Mouse (Mus musculus) midbrain, embryonic 16.5 days (tissue): Measurements from ENCODE around the gene Klk10. TPM values are rescaled to one million over a fixed set of nuclear protein-coding genes. Genes with fewer than 3 reads are reported as not detected.

Source experiments
- ATAC-seq: fragments of 200-750 bp; cut with Nextera tagmentation; 2 replicates; pipeline ENCODE4 v1.8.0; 2017; ENCODE audit warnings: moderate TSS enrichment
- H3K27ac ChIP-seq: fragments of 300-500 bp; sonication (generic); 2 replicates; pipeline ENCODE4 v1.5.1; 2014; ENCODE audit warnings: mild to moderate bottlenecking, low read length, mixed read lengths
- H3K27me3 ChIP-seq: fragments of 300-500 bp; sonication (generic); 2 replicates; pipeline ENCODE4 v1.6.1; 2014; ENCODE audit warnings: low read depth, low read length, mixed read lengths; ENCODE audit not compliant: control insufficient read depth, insufficient read depth
- H3K36me3 ChIP-seq: fragments of 300-500 bp; sonication (generic); 2 replicates; pipeline ENCODE4 v1.6.1; 2014; ENCODE audit warnings: mild to moderate bottlenecking, low read length, moderate library complexity, mixed read lengths; ENCODE audit not compliant: control insufficient read depth, insufficient read depth
- H3K4me1 ChIP-seq: fragments of 300-500 bp; sonication (generic); 2 replicates; pipeline ENCODE4 v1.6.1; 2014; ENCODE audit warnings: mild to moderate bottlenecking, low read length, mixed read lengths; ENCODE audit not compliant: control insufficient read depth, insufficient read depth
- H3K4me2 ChIP-seq: fragments of 300-500 bp; sonication (generic); 2 replicates; pipeline ENCODE4 v1.6.1; 2014; ENCODE audit warnings: mild to moderate bottlenecking, low read length, mixed read lengths
- H3K4me3 ChIP-seq: fragments of 300-500 bp; sonication (generic); 2 replicates; pipeline ENCODE4 v1.5.1; 2014; ENCODE audit warnings: low read depth, mild to moderate bottlenecking, low read length, moderate library complexity, mixed read lengths
- H3K9ac ChIP-seq: fragments of 300-500 bp; sonication (generic); 2 replicates; pipeline ENCODE4 v1.6.1; 2014; ENCODE audit warnings: low read depth, low read length, mixed read lengths
- H3K9me3 ChIP-seq: fragments of 300-500 bp; sonication (generic); replicated peaks from 2 replicates; pipeline ENCODE4 v1.6.1; 2014; ENCODE audit warnings: mild to moderate bottlenecking, low read length, mixed read lengths; ENCODE audit not compliant: control insufficient read depth, poor library complexity, severe bottlenecking
- WGBS: fragments of 180-500 bp; shearing (Covaris S2); extraction: QIAGEN DNeasy Blood & Tissue Kit; methylation state at CpG from one replicate; pipeline ENCODE4 v1.1.7; 2014; 5-methylcytosine and 5-hydroxymethylcytosine counted together
- polyA plus RNA-seq: library from polyadenylated mRNA; unstranded; fragments of >200 nt; fragmentation: Nextera tagmentation; extraction: Ambion mirVana; gene quantifications from 2 replicates; pipeline ENCODE4 v1.2.1, GENCODE M21; 2015

Gene Klk10
- polyA plus RNA-seq, 1 experiment from 2014 or later, result 0.13 TPM

DNA sequence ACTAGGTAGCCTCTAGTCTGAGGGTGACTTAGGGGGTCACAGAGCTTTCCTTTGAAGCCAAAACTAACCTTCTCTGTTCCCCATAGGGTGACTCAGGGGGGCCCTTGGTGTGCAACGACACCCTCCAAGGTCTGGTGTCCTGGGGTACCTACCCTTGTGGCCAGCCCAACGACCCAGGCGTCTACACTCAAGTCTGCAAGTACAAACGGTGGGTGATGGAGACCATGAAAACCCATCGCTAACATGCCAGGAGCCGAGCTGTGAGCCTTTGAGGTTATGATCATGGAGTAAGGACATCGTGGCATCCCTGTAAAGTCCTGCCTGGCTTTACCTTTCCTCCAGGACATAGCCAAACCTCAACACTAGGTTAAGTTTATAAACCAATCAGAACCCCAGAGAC is 34.4 kb downstream of the Klk10 start:
- H3K27me3 ChIP-seq, result no peaks in the 10 kb centered on the region
- no peak overlapping the region for H3K4me2 ChIP-seq
- ATAC-seq, result no peak
- no peaks in the 10 kb centered on the region for H3K4me1 ChIP-seq
- H3K9me3 ChIP-seq, result no peaks in the 10 kb centered on the region
- no peaks in the 10 kb centered on the region for H3K36me3 ChIP-seq
- H3K9ac ChIP-seq, result no peak overlapping the region
- H3K4me3 ChIP-seq, result no peak overlapping the region
- no peak overlapping the region for H3K27ac ChIP-seq
- 90% methylated on average over 7 of the region's 7 CpGs for WGBS

DNA sequence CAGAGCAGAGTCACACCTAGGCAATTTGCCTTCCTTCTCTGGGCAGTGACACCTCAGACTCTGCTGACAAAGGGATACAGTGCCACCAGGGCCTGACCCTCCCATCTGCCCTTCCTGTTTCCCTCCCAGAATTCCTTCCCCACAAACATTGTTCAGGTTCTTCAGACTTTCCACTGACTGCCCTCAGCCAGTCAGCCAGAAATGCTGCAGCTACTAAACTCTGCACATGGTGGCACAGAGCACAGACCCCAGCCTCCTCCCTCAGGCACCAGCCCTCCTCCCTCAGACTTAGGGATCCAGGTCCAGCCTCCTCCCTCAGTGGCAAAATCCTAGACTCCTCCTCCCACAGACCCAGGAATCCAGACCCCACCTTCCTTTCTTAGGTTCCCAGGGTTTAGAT is 35.9 kb downstream of the Klk10 start:
- Histone ChIP-seq H3K27ac (no peak overlapping the region), H3K4me1 (no peaks in the 10 kb centered on the region), H3K9me3 (no peaks in the 10 kb centered on the region), H3K9ac (no peak overlapping the region), H3K27me3 (no peaks in the 10 kb centered on the region), H3K4me3 (no peak overlapping the region), H3K4me2 (no peak overlapping the region), H3K36me3 (no peaks in the 10 kb centered on the region)
- ATAC-seq, result no peak

DNA sequence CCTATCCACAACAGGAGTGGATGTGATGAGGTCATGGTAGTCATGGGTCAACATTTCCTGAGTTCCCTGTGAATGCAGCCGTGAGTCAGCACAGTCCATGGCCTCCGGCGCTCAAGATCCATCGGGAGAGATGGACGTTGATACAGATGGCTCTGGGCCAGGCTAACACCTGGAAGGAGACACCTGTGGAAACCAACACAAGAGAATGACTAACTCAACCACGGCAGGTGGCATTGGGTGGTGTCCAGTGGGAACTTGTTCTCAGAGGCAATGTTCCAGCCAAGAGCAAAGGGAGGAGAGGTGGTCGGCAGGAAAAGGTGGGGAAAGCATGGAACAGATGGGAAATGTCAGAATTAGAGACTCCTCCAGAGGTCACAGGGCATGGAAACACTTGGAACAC is 40.7 kb downstream of the Klk10 start:
- H3K4me1 ChIP-seq, result no peaks in the 10 kb centered on the region
- no peaks in the 10 kb centered on the region for H3K36me3 ChIP-seq
- H3K9me3 ChIP-seq, result no peaks in the 10 kb centered on the region
- no peak overlapping the region for H3K9ac ChIP-seq
- no peak overlapping the region for H3K4me2 ChIP-seq
- no peak for ATAC-seq
- H3K27ac ChIP-seq, result no peak overlapping the region
- 92% methylated on average over 7 of the region's 7 CpGs for WGBS
- H3K27me3 ChIP-seq, result no peaks in the 10 kb centered on the region
- no peak overlapping the region for H3K4me3 ChIP-seq

DNA sequence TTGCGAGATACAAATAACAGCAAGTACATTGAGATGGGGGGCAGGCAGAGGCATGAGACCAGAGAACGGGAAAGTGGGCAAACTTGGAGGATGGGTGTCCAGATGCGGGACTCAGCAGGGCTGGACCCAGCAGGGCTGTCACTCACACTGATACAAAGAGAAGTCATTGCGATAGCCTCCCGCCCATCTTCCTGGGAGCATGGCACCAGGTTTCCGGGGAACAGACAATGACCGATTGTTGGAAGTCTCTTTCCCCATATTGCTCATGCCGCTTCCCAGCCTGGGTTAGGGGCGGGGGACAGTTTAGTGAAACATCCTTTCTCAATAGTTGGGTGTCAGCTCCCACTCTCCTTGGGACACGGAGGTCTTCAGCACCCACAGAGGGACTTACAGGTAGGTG is 43.4 kb downstream of the Klk10 start, which contains the start of gene Klk6:
TSS of gene Klk6 (plus strand) at position 301 of the 400 bp plus-strand sequence.
- H3K27me3 ChIP-seq, result no peaks in the 10 kb centered on the region
- H3K4me3 ChIP-seq, result no peak within 1 kb of the TSS
- H3K4me2 ChIP-seq, result no peak within 1 kb of the TSS
- H3K9ac ChIP-seq, result no peak within 1 kb of the TSS
- no peaks in the 10 kb centered on the region for H3K9me3 ChIP-seq
- no peak within 1 kb of the TSS for H3K27ac ChIP-seq
- ATAC-seq, result no peak
- H3K4me1 ChIP-seq, result no peaks in the 10 kb centered on the region
- H3K36me3 ChIP-seq, result no peaks in the 10 kb centered on the region
- WGBS, result 76% methylated on average over 10 of the region's 10 CpGs

DNA sequence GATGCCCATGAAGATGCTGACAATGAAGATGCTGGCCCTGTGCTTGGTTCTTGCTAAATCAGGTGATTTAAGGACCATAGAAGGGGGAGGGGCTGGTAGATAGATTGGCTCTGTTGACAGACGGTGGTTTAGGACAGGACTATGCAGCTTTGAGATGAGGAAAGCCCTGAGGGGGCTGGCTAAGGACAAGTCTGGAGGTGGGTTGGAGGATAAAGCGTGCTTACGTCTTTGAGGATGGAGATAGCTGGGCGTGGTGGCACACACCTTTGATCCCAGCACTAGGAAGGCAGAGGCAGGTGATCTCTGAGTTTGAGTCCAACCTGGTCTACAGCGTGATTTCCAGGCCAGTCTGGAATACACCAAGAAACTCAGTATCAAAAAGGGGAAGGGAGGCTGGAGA is 45.2 kb downstream of the Klk10 start:
- H3K9me3 ChIP-seq, result no peaks in the 10 kb centered on the region
- no peaks in the 10 kb centered on the region for H3K27me3 ChIP-seq
- WGBS, result 92% methylated on average over 5 of the region's 5 CpGs
- no peak overlapping the region for H3K27ac ChIP-seq
- H3K4me1 ChIP-seq, result no peaks in the 10 kb centered on the region
- no peak overlapping the region for H3K9ac ChIP-seq
- H3K36me3 ChIP-seq, result no peaks in the 10 kb centered on the region
- H3K4me3 ChIP-seq, result no peak overlapping the region
- ATAC-seq, result no peak
- H3K4me2 ChIP-seq, result no peak overlapping the region

DNA sequence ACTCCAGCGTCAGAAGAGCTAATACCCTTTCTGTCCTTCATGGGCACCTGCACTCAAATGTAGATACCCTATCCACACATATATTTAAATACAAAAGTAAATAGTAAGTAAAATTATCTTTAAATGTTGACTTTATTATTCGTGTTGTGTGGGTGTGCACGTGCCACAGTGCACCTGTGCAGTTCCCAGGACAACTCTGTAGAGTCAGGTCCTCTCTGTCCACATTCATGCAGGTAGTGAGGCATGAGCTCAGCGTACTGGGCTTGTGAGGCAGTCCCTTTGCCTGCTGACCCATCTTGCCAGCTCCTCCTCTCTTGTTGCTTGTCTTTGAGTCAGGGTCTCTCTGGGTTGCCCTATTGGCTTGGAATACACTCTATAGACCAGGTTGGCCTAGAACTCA is 46.9 kb downstream of the Klk10 start:
- no peaks in the 10 kb centered on the region for H3K27me3 ChIP-seq
- H3K9ac ChIP-seq, result no peak overlapping the region
- no peak overlapping the region for H3K27ac ChIP-seq
- H3K4me3 ChIP-seq, result no peak overlapping the region
- H3K4me1 ChIP-seq, result no peaks in the 10 kb centered on the region
- no peaks in the 10 kb centered on the region for H3K36me3 ChIP-seq
- no peak for ATAC-seq
- no peaks in the 10 kb centered on the region for H3K9me3 ChIP-seq
- H3K4me2 ChIP-seq, result no peak overlapping the region
- 81% methylated on average over 4 of the region's 4 CpGs for WGBS

DNA sequence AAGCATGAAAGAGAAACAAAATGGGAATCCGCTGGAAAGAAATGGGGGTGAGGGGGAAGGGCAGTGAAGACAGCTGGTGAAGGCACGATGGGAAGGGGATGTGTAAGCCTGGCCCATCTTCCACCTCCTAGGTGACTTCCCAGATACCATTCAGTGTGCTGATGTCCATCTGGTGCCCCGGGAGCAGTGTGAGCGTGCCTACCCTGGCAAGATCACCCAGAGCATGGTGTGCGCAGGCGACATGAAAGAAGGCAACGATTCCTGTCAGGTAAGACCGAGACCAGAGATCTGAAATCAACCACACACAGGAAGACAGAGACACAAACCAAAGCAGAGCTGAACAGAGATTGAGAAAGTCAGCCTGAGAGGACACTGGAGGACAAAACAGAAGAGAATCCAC is 48.2 kb downstream of the Klk10 start:
- Histone ChIP-seq H3K27me3 (no peaks in the 10 kb centered on the region), H3K36me3 (no peaks in the 10 kb centered on the region), H3K9me3 (no peaks in the 10 kb centered on the region), H3K4me3 (no peak overlapping the region), H3K4me2 (no peak overlapping the region), H3K4me1 (no peaks in the 10 kb centered on the region), H3K9ac (no peak overlapping the region), H3K27ac (no peak overlapping the region)
- no peak for ATAC-seq
- WGBS, result 91% methylated on average over 8 of the region's 8 CpGs

Other genes starting within 250 kb of the Klk10 start
- 0.67 and 1.4 TPM in 2 replicates for gene Cd33, start 236.6 kb upstream of the Klk10 start, polyA plus RNA-seq
- 9.1 and 9.9 TPM in 2 replicates for gene Zfp658, start 218.8 kb upstream of the Klk10 start, polyA plus RNA-seq
- 15.6 and 17.1 TPM in 2 replicates for gene Zfp719, start 201.4 kb upstream of the Klk10 start, polyA plus RNA-seq
- gene Zfp819, start 173.9 kb upstream of the Klk10 start, polyA plus RNA-seq, result 0.40 and 0.55 TPM in 2 replicates
- 0.10 and 0.21 TPM in 2 replicates for gene Ceacam18, start 146.3 kb upstream of the Klk10 start, polyA plus RNA-seq
- 0.16 and 0.32 TPM in 2 replicates for gene Siglece, start 120.9 kb upstream of the Klk10 start, polyA plus RNA-seq
- 26.4 and 27.8 TPM in 2 replicates for gene Ctu1, start 109.0 kb upstream of the Klk10 start, polyA plus RNA-seq
- gene Klk14, start 90.6 kb upstream of the Klk10 start, polyA plus RNA-seq, result not detected in 2 replicates
- gene Klk13, start 68.5 kb upstream of the Klk10 start, polyA plus RNA-seq, result 0.19 and 0.20 TPM in 2 replicates
- gene Klk12, start 12.1 kb upstream of the Klk10 start, polyA plus RNA-seq, result not detected in 2 replicates
- 0.21 TPM in 1 of 2 replicates, not detected in the other for gene Klk11, start 6.4 kb upstream of the Klk10 start, polyA plus RNA-seq
- gene Klk9, start 10.9 kb downstream of the Klk10 start, polyA plus RNA-seq, result 0.13 TPM in 1 of 2 replicates, not detected in the other
- gene Klk8, start 16.5 kb downstream of the Klk10 start, polyA plus RNA-seq, result 5.7 and 8.6 TPM in 2 replicates
- gene Klk7, start 30.3 kb downstream of the Klk10 start, polyA plus RNA-seq, result not detected in 2 replicates
- gene Klk6, start 43.5 kb downstream of the Klk10 start, polyA plus RNA-seq, result not detected in 2 replicates
- gene Klk5, start 60.9 kb downstream of the Klk10 start, polyA plus RNA-seq, result not detected in 2 replicates
- gene Klk4, start 100.1 kb downstream of the Klk10 start, polyA plus RNA-seq, result 0.39 TPM in 1 of 2 replicates, not detected in the other
- not detected in 2 replicates for gene Klk15, start 152.7 kb downstream of the Klk10 start, polyA plus RNA-seq
- not detected in 2 replicates for gene Klk1b8, start 169.6 kb downstream of the Klk10 start, polyA plus RNA-seq
- gene Klk1b1, start 185.7 kb downstream of the Klk10 start, polyA plus RNA-seq, result not detected in 2 replicates
- gene Klk1b9, start 195.0 kb downstream of the Klk10 start, polyA plus RNA-seq, result not detected in 2 replicates
- gene Klk1b11, start 214.8 kb downstream of the Klk10 start, polyA plus RNA-seq, result not detected in 2 replicates
- gene Klk1b26, start 231.1 kb downstream of the Klk10 start, polyA plus RNA-seq, result not detected in 2 replicates